Mouse (Mus musculus) kidney, postnatal 14 days (tissue): Measurements from ENCODE around the gene Dnph1.
"Not testable (repeated sequence)": the region's sequence is repeated elsewhere in the genome, so short reads cannot be mapped to it uniquely, and the experiment has no call there.

ENCODE experiments used
- DNase-seq: peaks from one replicate; pipeline ENCODE4 v3.0.0; 2022; ENCODE audit warnings: mixed read lengths

Gene Dnph1

DNA sequence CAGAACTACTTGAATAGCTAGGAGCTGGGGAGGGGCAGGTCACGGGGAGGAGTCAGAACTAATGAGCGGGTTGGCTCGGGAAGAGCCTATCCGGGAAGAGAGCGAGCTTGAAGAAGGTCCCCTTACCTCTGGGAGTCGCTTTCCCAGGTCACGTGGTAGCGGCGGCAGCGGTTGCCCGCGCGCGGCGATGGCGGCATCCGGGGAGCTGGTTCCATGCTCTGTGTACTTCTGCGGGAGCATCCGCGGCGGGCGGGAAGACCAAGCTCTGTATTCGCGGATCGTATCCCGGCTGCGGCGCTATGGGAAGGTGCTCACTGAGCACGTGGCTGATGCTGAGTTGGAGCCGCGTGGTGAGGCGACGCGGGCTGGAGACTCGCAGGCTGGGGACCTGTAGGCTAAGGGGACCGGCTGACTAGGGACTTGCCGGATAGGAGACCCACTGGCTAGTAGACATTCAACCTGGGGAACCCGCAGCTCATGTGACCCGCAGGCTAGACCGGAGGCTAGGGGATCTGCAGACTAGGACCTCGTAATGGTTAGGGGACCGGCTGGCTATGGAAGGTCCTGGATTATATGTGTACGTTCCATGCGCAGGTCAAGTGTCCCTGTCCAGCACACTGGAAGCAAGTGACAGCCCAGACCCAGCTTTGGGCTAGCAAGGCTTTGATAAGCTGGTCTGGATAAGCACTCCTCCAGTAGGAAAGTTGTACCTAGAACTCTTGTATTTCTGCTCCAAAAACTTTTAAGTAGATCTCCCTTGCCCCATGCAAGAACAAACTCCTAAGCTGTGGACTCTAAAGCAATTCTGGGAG, at the start of gene Dnph1:
Dnph1 (plus strand) TSS at position 89 of the 812 bp plus-strand sequence.
- peak; percentile 84 for DNase-seq

DNA sequence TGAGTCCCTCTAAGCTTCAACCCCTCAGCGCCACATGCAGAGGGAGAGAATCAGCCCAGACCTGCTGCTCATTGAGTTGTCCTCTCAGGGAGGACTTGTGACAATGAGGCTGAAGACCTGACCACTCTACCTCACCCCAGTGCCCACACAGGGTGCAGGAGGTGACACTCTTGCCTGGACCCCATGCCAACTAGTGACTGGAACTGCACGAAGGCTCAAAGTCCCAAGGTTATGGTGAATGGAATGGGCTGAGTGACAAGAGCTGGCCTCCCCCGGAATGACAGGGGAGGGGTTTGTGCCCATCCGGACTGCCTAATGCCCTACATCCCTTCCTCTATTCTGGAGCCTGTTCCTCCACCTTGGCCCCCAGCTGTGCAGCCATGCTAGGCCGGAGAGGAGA, 43.8 kb upstream of the Dnph1 start:
- peak; percentile 55 for DNase-seq

DNA sequence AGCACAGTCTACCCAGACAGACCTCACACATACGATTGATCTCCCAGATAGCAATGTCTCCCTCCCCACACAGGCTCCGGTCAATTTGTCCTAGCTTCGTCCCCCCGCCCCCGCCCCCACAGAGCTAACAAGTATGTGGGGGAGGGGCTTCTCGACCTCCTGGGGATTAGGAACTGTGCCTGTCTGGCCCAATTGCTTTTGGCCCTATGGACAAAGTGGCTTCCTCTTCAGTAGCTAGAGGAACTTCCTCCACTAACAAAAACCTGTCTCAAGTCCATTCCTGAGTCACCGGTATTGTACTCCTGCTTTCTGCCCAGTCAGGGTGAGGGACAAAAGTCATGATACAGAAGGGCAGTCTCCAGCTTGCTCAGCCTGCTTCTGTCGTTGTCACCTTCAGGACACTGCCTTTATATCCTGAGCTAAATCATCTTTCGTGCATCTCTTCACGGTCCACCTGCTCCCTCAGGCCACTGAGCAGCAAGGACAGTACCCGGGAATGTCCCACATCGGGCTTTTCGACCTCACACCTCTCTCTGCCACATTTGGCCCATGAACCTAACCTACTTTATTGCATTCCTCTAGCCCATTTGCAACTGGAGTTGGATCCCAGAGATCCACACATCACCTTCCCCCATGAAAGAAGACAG, 43.1 kb upstream of the Dnph1 start:
- DNase-seq: no peak

DNA sequence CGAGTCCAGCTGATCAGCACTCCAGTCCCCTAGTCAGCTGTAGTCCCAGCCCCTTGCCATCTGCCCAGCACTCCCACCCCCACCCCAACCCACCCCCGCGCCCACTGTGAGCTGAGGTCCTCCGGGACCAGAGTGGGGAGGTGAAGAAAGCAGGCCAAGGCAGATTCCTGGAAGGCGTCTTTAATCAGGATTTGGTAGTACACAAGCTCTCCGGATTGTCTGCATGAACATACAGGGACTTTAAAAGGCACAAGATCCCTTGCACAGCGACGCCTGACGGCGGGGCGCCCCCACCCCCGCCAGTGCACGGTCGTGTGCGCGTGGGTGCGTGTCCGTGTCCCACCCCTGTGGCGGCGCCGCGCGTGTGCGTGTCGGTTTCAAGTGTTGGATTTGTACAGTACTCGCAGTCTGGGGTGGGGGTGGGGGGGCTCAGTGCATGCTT, 42.5 kb upstream of the Dnph1 start:
- DNase-seq: no peak

DNA sequence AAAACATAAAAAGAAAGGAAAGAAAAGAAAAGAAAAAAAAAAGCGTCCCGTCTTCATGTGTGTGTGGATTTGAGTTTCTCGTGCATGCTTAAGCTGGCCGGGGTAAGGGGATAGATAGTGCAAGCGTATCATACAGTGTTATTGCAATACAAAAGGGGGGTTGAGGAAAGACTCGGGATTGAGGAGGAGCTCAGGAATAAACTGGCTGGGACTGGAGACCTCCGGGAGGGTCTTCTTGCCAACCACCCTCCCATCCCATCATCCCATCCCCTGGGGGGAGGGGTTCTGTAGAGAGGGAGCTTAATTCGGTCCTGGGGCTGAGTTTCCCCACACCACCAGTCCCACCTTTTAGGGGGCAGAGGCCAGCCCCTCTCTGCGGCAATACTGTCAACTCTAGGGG, 42.0 kb upstream of the Dnph1 start:
- DNase-seq: no peak

DNA sequence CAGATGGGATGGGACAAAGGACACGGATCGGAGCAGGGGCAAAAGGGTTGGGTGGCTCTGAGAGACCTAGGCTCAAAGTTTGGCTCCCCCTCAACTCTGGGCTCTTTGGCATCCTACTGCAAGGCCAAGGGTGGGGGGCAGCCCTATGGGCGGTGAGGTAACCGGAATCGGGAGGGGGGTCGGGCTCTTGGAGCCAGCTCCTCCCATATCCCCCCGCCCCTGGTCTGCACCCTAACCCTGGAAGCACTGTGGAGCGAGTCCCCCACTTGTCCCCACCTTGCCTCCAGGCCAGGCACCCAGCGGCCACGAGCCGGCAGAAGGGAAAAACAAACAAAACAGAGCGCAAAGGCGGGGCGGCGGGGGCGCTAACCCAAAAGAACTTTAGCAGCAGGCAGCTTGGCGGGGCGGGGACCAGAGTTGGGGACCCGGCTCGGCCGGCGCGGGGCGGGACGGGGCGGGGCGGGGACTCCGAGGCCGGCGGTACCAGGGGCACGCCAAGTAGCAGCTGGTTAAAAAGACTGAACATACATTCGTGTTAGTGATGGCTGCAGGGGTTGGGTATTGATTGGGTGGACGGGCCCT, 41.3 kb upstream of the Dnph1 start:
- peak; percentile 67 for DNase-seq

DNA sequence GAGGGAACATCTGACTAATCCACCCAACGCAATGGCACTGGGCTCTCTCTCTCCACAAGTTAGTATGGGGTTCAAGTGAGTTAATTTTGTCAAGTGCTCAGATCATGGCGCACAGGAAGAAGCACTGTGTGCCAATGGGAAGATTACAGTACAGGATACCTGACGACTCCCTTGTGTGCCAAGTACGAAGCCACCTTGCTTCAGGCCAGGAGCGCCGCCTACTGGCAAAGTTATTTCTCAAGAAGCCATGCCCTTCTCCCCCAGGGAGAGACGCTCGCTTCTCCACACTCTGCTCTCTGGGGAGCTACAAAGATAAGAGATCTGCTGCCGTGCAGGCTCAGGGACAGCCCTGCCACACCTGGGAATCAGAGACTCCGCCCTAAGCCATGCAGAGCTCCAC, 38.7 kb upstream of the Dnph1 start:
- DNase-seq: peak; percentile 66

DNA sequence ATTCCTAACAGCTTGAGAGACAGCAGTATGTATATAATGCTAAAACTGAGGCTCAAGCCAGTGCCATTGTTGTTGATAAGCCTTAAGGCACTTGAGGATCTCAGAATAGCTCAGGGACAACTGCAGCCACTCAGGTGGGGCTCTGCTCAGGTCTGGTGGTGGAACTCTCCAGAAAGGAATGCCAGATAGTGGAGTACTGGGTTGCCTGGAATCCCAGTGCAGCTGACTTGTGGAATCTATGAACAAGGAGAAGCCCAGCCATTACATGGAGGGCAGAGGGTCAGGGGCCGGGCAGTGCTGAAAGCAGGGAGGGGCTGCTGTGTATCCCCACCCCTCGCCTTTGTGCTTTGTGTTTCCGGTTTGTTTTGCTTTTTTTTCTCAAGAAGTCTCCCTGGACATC, 38.1 kb upstream of the Dnph1 start:
- DNase-seq: no peak

DNA sequence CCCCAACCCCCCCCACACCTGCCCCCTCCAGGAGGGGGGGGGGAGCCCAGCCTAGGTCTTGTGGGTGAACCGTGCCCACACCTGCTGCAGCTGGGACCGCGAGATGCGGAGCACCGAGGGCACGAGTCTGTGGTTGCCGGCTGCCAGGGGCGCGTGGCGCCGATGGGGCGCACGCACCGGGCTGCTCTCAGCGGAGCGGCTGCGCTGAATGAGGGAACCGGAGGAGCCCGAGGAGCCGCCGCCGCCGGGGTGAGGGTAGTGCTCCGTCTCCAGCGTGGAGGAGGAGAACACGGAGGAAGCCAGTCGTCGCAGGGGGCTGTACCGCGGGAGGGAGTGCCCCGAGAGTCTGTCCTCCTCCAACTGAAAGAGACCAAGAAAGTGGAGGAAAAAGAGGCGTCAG, 35.8 kb upstream of the Dnph1 start:
- no peak for DNase-seq

DNA sequence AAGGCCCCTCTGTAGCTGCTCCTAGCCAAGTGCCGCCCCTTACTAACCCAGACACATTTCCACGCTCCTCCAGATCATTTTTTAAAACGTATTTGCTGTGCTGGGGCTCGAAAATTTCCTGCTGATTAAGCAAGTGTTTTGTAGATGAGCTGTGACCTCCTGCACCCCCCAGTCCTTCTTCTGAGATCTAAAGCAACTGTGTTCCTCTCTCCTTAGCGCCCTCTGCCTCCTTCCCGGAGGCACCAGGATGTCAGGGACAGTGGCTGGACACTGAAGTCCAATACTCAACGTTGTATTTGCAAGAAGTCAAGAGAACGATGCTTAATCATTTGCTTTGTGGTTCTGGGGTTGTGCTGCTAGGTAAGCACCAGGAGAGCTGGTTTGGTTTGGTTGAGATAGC, 35.2 kb upstream of the Dnph1 start:
- peak; percentile 43 for DNase-seq

DNA sequence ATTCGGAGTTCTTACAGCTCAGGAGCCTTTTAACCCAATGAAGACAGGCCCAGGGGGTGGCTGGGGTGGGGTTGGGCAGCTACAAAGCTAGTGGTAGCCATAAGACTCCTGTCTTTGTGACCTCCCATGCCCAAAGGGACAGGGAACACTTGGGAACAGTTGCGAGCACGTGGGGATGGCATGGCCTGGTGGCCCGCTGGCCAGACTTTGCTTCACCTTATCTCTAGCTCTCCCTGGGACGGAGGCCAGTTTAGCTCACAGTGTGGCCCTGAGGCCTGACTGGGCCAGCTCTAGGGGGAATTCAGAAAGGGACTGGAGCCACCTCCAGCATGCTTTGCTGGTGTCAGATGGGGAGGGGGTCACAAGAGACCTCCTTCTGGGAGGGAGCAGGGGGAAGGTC, 34.3 kb upstream of the Dnph1 start:
- DNase-seq: no peak

DNA sequence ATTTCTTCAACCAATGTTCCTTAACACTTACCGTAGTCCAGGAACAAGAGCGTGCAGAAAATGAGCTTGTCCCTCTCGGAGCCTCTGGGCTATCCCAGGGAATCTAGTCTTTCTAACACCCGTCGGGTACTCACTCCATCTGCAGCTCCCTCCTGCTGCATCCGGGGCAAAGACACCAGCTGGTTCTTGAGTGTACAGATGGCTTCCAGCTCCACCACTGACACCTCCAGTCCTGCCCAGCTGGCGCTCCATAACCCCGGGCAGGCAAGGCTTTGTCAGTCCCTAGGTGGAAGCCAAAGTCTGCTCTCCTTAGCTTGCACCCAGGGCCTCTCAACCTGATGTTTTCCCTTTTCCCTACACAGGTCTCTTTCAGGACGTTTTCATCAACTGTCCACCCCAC, 28.7 kb upstream of the Dnph1 start:
- no peak for DNase-seq

DNA sequence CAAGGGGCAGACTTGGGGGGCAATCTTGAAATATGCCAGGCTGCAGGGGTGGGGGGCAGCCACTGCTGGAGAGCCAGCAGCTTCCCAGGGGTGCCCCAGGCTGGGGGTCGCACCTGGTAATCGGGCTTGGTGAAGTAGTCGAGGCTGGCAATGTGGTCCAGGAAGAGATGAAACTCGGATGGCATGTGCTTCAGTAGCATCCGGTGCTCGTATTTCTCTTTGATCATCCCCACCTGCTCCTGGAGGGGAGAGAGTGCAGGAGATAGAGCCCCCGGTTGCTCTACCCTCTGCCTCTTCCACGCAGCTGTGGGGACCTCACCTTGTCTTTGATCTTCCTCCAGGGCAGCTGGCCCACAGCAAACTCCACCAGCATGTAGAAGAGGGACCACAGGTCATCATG, 19.9 kb upstream of the Dnph1 start:
- no peak for DNase-seq

DNA sequence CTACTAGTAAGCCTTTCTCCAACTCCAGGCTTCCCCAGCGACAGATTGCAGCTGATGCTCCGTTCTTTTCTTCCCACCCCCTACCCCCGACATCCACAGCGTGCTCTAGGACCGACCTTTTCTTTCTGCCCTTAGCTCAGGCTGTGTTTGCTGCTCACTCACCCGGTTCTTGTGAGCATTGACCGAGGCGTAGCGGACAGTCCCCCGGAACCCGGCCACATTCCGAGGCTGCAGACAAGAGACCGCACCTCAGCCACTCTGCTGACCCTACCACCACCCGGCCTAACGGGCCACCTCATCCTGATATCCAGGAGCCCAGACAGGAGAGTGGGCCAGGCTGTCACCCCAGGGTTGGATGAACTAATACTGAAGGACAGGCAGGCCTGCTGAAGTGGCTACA, 19.2 kb upstream of the Dnph1 start:
- no peak for DNase-seq

DNA sequence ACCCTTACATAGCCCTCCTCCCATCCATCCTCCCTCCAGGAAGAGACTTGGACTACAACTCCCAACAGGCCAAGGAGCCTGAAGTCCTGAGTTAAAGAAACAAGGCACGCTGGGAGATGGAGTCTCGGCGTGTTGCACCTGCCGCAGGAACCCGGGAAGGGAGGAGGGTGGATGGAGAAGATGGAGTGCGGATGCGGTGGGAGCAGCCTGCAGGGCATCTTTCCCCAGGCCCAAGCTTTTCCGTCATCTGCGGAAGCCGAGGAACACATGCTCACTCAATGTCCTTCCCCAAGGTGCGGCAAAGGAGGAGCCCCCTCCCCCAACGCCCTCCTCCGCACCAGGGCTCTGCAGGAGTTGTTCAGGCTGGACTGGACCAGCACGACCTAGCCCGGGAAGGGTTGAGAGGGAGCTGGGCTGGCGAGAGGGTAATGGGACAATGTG, 12.9 kb upstream of the Dnph1 start:
- DNase-seq: peak; percentile 73

DNA sequence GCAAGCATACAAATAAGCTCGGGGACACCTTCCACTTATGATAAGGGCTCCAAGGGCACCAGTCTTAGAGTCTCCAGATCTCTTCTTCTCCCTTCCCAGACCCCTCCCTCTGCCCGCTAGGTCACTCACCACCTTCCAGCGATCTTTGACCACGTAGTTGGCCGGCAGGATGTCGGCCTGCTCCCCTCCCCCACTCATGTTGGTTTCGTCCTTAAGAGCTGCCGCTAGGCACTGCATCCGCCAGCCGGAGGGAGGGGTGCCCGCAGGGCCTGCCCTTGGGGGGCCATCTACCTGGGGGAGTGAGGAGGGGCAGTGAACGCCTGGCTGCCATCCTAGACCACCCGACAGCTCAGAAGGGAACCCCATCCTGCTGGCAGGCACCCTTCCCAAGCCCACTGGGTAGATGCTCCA, 12.5 kb upstream of the Dnph1 start:
- peak; percentile 82 for DNase-seq

DNA sequence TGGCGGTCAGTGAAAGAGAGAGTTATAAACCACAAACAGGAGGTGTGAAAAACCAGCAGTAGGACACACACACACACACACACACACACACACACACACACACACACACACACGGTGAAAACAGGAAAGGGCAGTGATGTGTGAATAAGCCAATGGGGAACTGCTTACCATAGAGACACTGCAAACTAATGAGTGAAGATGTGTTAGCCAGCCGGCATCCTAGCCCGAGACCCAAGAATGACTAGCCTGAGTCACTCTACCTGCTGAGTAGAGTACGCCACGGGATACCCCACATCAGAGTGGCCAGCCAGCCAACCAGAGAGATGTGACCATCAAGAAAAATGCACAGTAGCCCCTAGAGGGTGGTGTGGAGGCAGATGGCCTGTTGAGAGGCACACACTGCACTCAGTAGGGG, 12.0 kb upstream of the Dnph1 start:
- no peak for DNase-seq

DNA sequence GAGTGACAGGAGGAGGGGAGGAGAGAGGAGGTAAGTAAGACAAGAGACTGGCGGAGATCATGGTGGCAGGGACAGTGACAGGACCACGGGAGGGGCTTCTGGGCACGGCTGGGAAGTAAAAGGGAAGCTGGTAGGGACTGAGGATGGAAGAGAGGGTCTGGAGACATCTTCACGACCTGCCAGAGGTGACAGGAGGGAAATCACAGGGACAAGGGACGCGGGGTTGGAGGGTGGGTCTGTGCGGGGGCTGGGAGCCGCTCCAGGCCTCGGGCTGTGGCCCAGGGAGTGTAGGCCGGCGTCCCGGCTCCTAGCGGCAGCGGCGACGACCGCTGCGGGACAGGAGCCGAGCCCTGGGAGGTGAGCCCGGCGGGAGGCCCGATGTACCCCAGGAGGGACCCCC, 9.5 kb upstream of the Dnph1 start:
- no peak for DNase-seq

DNA sequence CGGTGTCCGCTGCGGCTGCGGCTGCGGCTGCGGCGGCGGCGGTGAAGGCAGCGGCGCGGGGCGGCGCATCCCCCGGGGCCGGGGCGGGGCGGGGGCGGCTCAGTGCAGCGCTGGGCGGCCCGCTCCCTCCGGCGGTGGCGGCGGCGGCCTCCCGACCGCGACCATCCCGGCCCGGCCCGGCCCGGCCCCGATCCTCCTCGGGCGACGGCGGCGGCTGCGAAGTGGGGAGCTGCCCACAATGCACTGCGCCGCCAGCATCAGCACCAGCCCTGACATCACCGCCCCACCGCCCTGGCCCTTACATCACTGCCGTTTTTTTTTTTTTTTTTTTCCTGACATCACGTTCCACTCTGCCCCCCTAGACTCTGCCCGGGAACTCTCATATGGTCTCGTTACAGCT, 9.1 kb upstream of the Dnph1 start, which contains the start of gene Ttbk1:
Ttbk1 (minus strand) TSS at position 245 of the 400 bp plus-strand sequence.
- DNase-seq: no peak

DNA sequence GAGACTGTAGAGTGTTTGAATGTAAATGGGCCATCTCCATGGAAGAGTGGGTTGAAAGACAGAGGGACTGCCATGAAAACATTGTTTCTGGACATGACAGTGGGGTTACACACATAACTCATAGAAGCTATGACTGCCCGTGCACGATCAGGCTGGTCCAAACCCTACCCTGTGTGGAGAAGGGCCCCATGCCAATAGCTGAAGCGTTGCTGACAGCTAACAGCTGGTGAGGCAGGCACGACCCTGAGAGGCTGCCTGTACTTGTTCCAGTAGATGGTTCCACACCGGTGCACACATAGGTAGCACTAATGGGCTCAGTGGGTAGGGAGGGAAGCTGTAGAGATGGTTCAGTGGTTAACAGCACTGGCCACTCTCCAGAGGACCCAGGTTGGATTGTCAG, 1.0 kb upstream of the Dnph1 start:
- DNase-seq: no peak

DNA sequence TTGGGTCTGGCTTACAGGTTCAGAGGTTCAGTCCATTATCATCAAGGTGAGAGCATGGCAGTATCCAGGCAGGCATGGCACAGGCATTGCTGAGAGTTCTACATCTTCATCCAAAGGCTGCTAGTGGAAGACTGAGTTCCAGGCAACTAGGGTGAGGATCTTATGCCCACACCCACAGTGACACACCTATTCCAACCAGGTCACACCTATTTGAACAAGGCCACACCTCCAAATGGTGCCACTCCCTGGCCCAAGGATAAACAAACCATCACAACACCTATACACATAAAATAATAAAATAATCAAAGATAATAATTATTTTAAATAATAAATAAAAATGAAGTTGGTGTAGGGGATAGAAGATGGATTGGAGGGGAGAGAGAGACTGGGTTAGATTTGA, 430 bp upstream of the Dnph1 start:
- not testable (repeated sequence) for DNase-seq

DNA sequence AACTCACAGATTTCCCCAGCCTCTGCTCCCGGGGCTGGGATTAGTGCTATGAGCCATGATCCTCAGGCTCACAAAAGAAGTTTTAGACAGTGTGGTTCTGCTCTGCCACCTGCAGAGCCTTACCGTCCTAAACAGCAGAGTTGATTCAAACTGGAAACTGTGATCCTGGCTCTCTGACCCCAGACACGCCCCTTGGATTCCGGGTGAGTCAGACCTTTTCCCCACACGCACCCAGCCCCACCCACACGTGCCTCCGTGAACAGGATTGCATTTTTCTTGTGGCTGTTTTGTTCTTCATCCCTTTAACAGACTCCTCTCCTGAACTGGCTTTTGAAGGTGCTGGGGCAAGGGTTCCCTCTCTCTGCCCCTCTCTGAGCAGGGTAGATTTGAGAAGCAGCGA, 1.4 kb downstream of the Dnph1 start:
- DNase-seq: no peak

DNA sequence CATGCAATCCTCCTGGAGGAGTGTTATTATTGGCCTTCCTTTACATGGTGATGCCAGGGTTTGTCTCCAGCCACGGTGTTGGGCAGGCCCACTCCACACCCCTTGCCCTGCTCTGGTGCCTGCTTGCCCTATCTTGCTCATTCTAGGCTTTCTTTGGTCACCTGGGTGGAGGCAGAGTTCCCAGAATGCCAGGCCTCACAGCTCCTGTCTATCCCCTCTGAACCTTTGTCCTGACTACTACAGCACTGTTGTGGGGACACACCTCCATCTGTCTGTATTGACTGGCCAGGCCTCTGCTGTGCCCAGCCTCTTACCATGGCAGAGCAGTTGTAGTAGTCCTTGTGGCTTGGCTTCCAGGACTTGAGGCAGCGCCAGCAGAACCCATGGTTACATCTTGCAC, 6.3 kb downstream of the Dnph1 start:
- no peak for DNase-seq
